In genomic region chr11:55378371-55378770, GRCm38 (mm10) we compare ENCODE assay signal across 8 mouse cellular contexts. TPM values are rescaled to one million over a fixed set of nuclear protein-coding genes. Genes with fewer than 3 reads are reported as not detected.
DNase-seq lines count a peak whose midpoint lies in the region; ATAC-seq and TF ChIP-seq lines count a peak whose summit lies in the region.
"Had no signal": no experiment of that assay in that cellular context is flagged by ENCODE, and none has a peak within 500 bp of the region (broad histone marks: within the 10 kb centered on the region; RNA-seq: fewer than 3 reads in every experiment).

No protein-coding gene starts in this region.

- H3K36me3 ChIP-seq in hindbrain, postnatal 0 days (ENCODE audit: insufficient read depth, low read length) = no peaks in the 10 kb centered on the region
- H3K36me3 ChIP-seq: limb, embryonic 12.5 days had no signal

- no peaks in the 10 kb centered on the region for H3K27me3 ChIP-seq in hindbrain, postnatal 0 days (ENCODE audit: insufficient read depth, low read length)

- H3K4me1 ChIP-seq in hindbrain, postnatal 0 days (ENCODE audit: insufficient read depth, low read length) = no peaks in the 10 kb centered on the region; the same call in 1 of the 2 replicates

- WGBS in hindbrain, postnatal 0 days = 23% methylated on average over 5 of the region's 5 CpGs

- H3K4me2 ChIP-seq in hindbrain, postnatal 0 days (ENCODE audit: low read depth, low read length) = no peak overlapping the region
- H3K4me2 ChIP-seq: limb, embryonic 12.5 days had no signal

- H3K9ac ChIP-seq in hindbrain, postnatal 0 days (replicated peaks; ENCODE audit: low read length) = no peak overlapping the region
- H3K9ac ChIP-seq: limb, embryonic 12.5 days had no signal

- ATAC-seq in hindbrain, postnatal 0 days = peak; percentile 89

- H3K9me3 ChIP-seq in hindbrain, postnatal 0 days (ENCODE audit: low read length) = no peaks in the 10 kb centered on the region
- H3K9me3 ChIP-seq: limb, embryonic 12.5 days had no signal

- H3K27ac ChIP-seq in hindbrain, postnatal 0 days = no peak overlapping the region
- H3K27ac ChIP-seq: limb, embryonic 12.5 days had no signal

- DNase-seq in ovary, postnatal 14 days (ENCODE audit: low spot score) = peak; percentile 39
- no peak for DNase-seq in ovary, postnatal 10 days (ENCODE audit: low spot score)
- DNase-seq in frontal cortex, postnatal 14 days (ENCODE audit: low spot score in 2 of 2) = peak; percentile 44 to 48
- peak; percentile 80 for DNase-seq in hindbrain, postnatal 0 days (ENCODE audit: low spot score)
- peak; percentile 53 to 67 for DNase-seq in left cerebral cortex, adult 9 months (ENCODE audit: low spot score in 2 of 2)
- DNase-seq in right cerebral cortex, adult 2 months (ENCODE audit: low spot score in 2 of 2) = peak; percentile 59 to 75
- no peak for DNase-seq in thymus, postnatal 25 days

- TF ChIP-seq CTCF in hindbrain, postnatal 0 days (IDR thresholded peaks at IDR 0.05; ENCODE audit: low read depth) = no peak

- H3K4me3 ChIP-seq in hindbrain, postnatal 0 days (ENCODE audit: low read length) = no peak overlapping the region
- H3K4me3 ChIP-seq: limb, embryonic 12.5 days had no signal

RNA-seq across cellular contexts. Expression of gene Fat2, which starts 42.0 kb away (rescaled TPM):
- 17.6 and 21.0 TPM in 2 replicates for total RNA-seq in hindbrain, postnatal 0 days (2014; rRNA removed)
- polyA plus RNA-seq in hindbrain, postnatal 0 days (2015; fragmentation: Nextera tagmentation; extraction: Ambion mirVana) = 0.78 and 0.88 TPM in 2 replicates

RNA-seq across cellular contexts. Expression of gene Sparc, which starts 44.6 kb away (rescaled TPM):
- 303 and 356 TPM in 2 replicates for total RNA-seq in hindbrain, postnatal 0 days (2014; rRNA removed)
- polyA plus RNA-seq in hindbrain, postnatal 0 days (2015; fragmentation: Nextera tagmentation; extraction: Ambion mirVana) = 794 and 832 TPM in 2 replicates

Comparison
In these comparisons a context has a peak if more than half of its experiments do, and no peak if none do; other contexts are left out.
1. DNase-seq: peak in ovary, postnatal 14 days (single experiment), frontal cortex, postnatal 14 days (2 of 2), hindbrain, postnatal 0 days (single experiment), left cerebral cortex, adult 9 months (2 of 2) and right cerebral cortex, adult 2 months (2 of 2); none in ovary, postnatal 10 days (single experiment) and thymus, postnatal 25 days (single experiment).